Mouse (Mus musculus) cerebellum, adult (tissue): ENCODE data around the gene Tspan32.

Experiments
- ATAC-seq: cut with Nextera tagmentation; 2 replicates; pipeline ENCODE4 v1.9.2; 2017; ENCODE audit warnings: mild to moderate bottlenecking, moderate library complexity, mixed read lengths; ENCODE audit not compliant: insufficient number of reproducible peaks, low FRiP score, low TSS enrichment

Tspan32 gene

DNA sequence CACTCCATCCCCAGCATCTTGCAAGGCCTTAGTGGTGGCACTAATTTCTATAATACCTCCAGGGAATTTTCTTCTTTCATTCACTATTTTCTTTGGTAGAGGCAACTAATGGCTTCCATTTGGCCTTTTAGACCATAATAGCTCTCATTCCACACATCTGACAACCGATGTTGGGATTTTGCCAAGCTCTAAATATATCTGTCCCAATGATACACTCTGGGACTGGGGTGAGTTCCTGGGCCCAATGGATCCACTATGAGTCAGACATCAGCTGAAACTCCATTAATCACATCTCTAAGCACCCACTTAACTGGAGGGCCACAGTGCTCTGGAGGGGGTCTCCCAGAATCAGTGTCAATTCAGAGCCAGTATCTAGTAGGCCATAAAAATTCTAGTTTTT is 27.0 kb downstream of the Tspan32 start:
- no peak for ATAC-seq

DNA sequence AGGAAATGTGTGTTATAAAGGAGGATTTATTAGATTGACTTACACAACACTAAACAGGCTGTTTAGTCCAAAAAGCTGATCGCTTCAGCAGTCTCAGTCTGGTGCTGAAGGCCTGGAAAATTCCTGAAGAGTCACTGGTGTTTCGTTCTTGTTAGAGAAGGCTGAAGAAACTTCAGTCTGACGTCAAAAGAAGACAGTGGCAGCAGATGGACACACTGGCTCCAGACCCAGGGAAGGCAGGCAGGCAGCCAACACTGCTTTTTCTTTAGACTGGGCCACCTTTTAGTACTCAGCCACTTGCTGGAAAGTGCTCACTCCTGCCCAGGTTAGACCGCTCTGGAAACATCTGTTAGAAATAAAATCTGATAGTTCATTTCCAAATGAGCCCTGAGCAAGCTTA is 28.7 kb downstream of the Tspan32 start:
- no peak for ATAC-seq

DNA sequence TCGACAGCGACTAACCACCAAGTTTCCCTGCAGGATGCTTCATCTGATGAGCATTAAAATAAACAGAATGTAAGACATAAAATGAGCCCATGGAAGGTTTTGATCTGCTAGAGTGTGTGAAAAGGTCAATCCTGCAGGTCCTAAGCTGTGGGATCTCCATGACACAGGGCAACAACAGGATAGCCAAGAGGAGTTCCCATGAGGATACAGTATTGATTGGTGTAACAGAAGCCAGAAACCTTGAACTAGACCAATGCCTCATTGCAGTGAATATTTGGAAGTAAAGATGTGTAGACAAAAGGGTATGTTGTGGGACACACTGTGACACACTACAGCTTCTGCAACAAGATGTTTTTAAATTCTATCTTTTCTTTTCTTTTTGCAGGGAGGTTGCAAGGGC is 29.3 kb downstream of the Tspan32 start:
- no peak for ATAC-seq

- ATAC-seq, result no peak
These were observed 29.9 kb downstream of the Tspan32 start for GRCm38 (mm10) chr7:143034519-143035450.

DNA sequence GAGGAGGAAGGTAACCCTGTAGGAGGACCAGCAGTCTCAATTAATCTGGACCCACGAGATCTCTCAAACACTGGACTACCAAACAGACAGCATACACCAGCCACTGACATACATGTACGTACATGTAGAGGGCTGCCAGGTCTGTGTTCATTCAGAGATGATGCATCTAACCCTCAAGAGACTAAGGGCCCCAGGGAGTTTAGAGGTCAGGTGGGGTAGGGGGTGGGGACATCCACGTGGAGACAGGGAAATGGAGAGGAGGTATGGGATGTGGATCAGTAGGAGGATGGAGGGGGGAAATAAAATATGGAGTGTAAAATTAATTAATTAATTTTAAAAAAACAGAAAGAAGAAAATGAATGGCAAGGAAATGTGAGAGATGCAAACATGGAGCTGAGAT is 31.9 kb downstream of the Tspan32 start:
- ATAC-seq, result no peak

DNA sequence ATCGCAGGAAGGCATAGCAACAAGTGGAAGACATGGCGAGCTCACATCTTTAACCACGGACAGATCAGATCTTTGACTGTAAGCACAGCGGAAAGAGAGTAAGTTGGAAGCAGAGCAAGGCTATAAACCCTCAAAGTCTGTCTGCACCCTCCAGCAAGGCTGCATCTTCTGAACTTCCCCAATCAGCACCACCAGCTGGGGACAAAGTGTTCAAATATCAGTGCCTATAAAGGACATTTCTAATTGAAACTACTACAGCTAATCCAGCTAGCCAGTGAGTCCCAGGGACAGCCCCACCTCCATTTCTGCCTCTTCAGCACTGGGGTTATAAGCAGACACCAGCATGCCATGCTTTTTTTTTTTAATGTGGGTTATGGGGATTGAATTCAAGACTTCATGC is 32.5 kb downstream of the Tspan32 start:
- no peak for ATAC-seq

GRCm38 (mm10) chr7:143038174-143038931 is 33.5 kb downstream of the Tspan32 start:
- no peak for ATAC-seq

- no peak for ATAC-seq
These were observed 35.7 kb downstream of the Tspan32 start for GRCm38 (mm10) chr7:143040561-143040960.

DNA sequence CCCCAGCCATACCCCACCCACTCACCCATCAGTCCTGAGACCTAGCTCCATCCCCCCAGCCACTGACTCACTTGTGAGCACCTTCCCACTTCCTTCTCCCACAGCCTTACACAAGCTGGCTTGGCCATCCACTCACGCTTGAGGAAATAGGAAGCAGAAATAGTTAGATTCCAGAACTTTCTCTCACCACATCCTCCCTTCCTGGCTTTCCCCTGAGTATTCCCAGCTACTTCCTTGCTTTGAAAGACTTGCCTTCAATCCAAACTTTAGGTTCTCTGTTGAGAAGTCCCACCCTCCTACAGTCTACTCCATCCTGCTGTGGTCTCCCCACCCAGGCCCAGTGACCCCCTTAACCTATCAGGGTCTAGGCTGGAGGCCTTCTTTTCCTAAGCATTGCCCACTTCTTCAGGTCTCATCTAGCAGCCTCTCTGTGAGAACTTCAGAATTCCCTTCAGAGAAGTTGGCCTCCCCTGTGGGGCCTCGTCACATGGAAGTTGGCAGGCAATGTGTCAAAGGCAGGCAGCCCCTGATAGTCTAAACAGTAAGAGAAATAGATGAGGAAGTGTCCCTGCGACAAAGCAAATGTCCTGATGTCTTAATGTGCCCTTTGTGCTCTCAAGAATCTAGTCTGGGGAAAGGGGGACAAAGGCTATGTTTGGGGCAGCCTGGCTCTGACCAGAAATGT is 36.4 kb downstream of the Tspan32 start:
- ATAC-seq, result no peak

DNA sequence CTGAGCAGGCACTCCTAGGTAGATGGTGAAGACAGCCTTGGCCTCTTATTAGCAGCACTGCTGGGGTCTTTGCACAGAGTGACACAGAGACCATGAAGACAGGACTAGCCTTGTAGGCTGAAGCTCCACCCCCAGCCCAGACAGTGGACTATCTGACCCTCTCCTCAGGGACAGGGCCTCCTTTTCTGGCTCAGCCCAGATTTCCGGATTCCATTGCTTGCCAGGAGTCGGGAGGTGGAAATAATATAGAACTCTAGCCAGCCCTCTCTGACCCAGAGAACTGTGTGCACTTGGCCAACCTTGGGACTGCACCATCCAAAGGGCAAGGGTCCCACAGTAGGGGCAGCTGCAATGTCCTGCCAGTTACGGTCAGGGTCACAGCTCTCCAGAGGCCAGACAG is 37.2 kb downstream of the Tspan32 start:
- ATAC-seq, result no peak

DNA sequence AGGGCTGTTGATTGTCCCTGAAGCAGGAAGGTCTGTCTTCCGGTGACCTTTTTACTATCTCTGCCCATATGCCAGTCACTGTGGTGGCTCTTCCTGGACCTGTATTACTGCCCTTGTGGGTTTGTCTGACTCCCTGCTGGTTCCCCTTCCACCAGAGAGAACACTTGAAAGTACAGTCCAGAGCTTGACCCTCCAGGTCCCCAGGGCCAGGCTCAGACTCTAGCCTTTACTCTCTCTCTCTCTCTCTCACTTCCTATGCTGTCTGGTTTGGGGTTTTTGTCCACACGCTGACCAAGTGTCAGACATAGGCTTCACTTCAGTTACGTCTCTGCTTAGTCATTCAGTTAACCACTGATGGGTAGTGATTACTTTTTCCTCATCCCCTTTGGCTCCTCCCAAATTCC is 38.1 kb downstream of the Tspan32 start:
- ATAC-seq, result no peak

DNA sequence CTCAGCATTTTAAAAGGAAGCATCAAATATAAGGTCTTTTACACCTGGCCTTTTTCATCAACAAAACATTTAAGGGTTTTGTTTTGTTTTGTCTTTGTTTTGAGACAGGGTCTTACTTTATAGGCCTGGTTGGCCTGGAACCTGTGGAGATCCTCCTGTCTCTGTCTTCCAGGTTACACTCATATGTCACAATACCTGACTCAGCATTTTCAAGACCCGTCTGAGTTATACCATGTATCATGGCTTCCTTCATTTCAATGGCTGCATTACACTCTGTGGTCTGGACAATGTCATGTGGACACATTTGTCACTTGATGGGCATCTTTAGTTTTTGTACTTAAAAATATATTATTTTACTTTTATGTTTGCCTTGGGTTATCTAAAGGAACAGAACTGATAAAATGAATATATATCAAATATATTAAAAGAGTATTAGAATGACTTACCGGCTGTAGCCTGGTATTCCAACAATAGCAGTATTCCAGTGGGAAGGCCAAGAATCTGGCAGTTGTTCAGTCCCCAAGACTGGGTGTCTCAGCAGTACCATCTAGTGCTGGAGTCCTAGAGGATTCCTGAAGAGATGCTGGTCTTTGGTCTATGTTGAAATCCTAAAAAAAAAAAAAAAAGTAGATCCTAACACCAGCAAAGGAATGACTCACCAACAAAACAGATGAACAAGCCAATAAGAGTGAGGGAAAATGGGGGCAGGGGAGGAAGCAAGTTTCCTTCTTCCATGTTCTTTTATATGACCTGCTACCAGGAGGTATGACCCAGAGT is 39.4 kb downstream of the Tspan32 start:
- no peak for ATAC-seq

- ATAC-seq, result no peak
These were observed 40.0 kb downstream of the Tspan32 start for GRCm38 (mm10) chr7:143044826-143045206.

GRCm38 (mm10) chr7:143046358-143046757 is 41.5 kb downstream of the Tspan32 start:
- ATAC-seq, result no peak

- ATAC-seq, result no peak
These were observed 44.5 kb downstream of the Tspan32 start for GRCm38 (mm10) chr7:143049331-143049730.

- no peak for ATAC-seq
These were observed 45.3 kb downstream of the Tspan32 start for GRCm38 (mm10) chr7:143049841-143050816.

DNA sequence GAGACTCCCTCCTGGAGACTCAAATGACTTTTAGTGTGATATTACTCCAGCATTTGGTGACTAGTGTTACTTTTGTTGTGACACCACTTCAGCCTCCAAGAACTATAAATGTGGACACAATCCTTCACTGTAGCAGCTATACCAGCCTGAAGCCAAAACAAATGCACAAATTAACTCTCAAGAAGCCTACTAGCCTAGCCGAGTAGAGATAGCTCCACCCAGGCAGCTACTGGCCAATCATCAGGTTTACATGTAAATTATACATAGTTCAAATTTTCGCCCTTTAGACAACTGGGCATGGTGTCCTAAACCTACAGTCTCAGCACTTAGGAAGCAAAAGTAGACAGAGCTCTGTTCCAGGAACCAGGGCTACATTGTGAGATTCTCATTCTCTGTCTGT is 46.5 kb downstream of the Tspan32 start:
- no peak for ATAC-seq

GRCm38 (mm10) chr7:143052626-143053007 is 47.8 kb downstream of the Tspan32 start, which contains the start of gene Cd81:
Cd81 (plus strand) TSS chr7:143052739.
- peak; percentile 49; the same call in 1 of the 2 replicates for ATAC-seq
